Mouse (Mus musculus) adrenal gland, postnatal 25 days (tissue): ENCODE results near the gene Pdzph1. TPM values are rescaled to one million over a fixed set of nuclear protein-coding genes. Genes with fewer than 3 reads are reported as not detected.
A peak's percentile ranks its signal among the peaks of the same experiment; 100 is the strongest.

Source experiments
- DNase-seq: peaks from one replicate; pipeline ENCODE4 v3.0.0; 2021; ENCODE audit warnings: mixed read lengths
- long read RNA-seq: library from polyadenylated mRNA; stranded (forward); transcript quantifications from one replicate; pipeline ENCODE4 v2.0.0, GENCODE M21; 2021
- total RNA-seq: library from RNA; stranded (reverse); gene quantifications from 2 replicates; pipeline ENCODE4 v1.2.3, GENCODE M21; 2021

Pdzph1 gene
- total RNA-seq: not detected in 2 replicates
- long read RNA-seq: 0 reads

DNA sequence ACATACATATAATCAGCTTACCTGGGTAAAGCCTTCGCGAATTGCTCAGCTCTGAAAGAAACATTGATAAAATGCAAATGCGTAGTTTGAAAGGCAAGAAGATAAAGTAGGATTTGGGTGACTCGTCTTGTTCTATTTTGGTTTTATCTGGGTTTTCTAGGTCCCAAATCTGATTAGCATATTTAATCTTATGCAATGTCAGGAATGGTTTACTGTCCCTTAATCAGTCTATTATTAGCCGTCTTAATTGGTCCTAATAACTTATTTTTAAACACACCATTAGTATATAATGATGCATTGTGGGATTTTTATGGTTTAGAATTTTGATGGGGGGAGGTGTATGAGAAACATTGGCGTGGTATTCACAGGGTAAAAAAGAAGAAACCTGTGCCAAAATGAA is at the start of gene Pdzph1:
Gene Pdzph1 (minus strand): TSS at position 101 of the 400 bp plus-strand sequence.
- no peak for DNase-seq

- DNase-seq: no peak
Observed at GRCm38 (mm10) chr17:59039754-59040153, 48.6 kb upstream of the Pdzph1 start.

DNA sequence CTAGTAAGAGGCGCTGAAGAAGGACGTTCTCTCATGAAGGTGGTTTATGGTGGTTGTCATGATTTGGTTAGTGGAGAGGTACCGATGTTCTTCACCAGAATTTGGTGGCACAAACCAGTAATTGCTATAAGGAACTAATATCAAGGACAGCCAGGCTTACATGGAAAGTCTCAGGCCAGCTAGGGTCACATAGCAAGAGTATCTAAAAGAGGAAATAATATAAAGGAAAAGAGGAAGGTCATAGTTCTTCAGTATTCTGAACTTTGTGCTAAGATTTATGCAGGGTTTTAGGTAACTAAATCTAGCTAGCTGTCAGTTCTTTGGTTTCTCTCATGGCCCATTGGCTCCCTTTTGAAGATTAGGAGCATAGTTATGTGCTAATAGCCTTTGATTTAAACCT is 42.3 kb upstream of the Pdzph1 start:
- DNase-seq: no peak

GRCm38 (mm10) chr17:59026336-59026735 is 35.2 kb upstream of the Pdzph1 start:
- no peak for DNase-seq

GRCm38 (mm10) chr17:59024502-59024901 is 33.3 kb upstream of the Pdzph1 start:
- no peak for DNase-seq

DNA sequence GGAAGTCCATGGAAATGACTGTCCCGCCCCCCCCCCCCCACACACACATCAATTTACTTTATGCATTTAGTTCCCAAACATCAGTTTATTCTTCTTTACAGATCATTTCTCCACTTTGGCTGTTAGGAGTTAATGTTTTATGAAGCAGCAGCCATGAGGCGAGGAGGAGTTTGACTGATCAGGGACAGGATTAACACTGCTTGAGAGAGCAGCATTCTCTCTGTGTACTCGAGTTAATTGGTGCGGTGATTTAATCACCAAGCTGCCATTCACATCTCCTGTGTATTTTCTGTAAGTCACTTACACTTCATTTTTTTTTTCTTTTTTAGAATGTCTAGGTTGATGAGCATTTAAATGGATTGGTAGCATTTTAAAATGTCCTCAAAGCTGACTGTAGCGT is 32.8 kb upstream of the Pdzph1 start:
- no peak for DNase-seq

DNA sequence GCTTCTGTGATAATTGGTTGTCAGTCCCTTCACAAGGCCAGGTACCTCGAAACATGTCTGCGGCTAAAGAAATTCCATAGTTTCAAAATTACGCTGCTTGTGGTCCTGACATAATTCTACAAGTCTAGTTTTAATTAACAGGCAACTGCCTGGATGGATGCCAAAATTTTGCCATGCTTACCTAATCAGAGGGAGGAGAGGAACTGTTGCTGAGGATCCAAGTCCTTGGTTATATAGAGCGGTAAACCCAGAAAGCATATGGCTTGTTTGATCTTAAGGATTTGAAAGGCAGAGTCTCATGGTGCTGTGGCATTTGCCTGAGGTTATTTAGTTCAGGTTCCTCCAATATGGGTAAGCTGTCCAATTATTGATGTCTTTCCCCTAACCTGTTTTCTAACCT is 27.5 kb upstream of the Pdzph1 start:
- DNase-seq: no peak

DNA sequence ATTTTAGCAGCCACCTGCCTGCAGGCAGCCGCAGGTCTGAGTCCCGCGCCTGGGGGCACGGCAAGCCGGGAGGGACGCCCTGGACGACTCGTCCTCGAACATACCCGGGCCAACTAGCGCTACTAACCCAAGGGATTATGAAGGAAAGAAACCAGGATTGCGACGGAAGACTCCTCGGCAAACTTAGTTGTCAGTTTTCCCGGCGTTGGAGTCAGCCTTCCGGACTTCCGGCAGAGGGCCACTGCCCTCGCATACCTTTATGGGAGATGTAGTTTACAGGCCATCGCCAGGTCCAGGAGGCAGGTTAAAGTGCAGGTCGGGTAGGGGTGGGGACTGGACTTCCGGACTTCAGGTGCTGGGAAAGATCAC is 21.9 kb upstream of the Pdzph1 start, which contains the start of gene Nudt12:
Gene Nudt12 (minus strand): TSS at position 282 of the 369 bp plus-strand sequence.
- peak; percentile 64 for DNase-seq

DNA sequence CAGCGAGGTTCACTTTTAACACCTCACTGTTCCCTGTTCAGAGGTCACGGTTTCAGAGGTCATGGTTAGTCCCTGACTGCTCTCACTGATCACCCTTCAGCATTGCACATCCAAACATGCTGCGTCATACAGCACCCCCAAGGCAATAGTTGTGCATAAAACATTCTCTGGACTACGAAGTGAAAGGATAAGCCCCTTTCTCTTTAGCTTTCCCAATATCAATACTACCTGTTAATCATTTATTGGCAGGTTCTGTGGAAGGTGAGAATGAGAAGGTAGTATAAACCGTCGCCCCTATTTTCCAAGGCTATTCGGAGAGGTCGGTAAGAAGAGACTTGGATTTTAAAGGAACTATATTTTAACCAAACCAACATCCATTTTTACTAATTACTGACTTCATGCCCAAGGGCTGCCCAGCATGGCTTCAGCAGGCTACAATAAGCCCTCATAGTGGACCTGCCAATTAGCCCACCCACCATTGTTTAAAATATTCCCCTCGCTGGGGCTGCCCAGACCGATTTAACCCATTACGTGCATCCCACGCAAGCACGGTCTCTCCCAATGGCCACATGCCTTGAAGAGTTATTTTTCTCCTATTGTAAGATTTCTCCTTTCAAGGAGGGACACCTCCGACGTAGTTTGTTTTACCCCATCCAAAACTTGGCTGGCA is 21.4 kb upstream of the Pdzph1 start:
- peak; percentile 19 for DNase-seq

GRCm38 (mm10) chr17:59011546-59012307 is 20.6 kb upstream of the Pdzph1 start:
- DNase-seq: no peak

GRCm38 (mm10) chr17:58973237-58973636 is 17.9 kb downstream of the Pdzph1 start:
- DNase-seq: no peak

DNA sequence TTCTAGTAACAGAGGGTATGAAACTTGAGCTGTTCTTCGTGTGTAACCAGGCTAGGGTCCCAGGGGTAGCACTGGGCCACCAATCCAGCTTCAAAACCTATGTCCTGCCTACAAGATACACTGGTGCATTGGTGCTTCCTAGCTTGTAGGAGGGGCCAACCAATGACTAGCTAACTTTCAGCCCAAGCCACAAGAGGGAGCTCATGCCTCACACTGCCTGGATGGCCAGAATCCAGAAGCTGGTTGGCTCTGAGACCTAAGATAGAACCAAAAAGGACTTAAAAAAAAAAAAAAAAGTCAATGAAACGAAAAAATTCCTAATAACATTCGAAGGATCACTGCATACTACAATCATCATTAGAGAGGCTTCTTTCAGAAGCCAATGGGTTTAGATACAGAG is 31.3 kb downstream of the Pdzph1 start:
- peak; percentile 66 for DNase-seq

DNA sequence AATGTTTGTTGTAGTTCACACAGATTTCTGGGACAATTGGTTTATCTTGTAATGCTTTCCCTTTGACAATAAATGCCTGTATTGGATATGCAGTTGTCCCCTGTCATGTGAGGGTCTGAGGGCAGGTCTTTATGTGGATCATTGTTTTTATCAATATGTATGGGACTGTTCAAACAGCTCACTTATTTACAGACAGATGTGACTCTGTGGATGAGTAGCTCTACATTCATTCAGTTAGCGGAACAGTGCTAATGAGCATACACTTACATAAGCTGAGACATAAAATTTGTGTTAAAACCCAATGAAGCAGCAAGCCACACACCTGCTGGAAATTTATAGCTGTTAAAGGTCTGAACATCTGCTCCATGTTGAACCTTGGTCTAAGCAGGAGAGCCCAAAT is 34.1 kb downstream of the Pdzph1 start:
- no peak for DNase-seq

DNA sequence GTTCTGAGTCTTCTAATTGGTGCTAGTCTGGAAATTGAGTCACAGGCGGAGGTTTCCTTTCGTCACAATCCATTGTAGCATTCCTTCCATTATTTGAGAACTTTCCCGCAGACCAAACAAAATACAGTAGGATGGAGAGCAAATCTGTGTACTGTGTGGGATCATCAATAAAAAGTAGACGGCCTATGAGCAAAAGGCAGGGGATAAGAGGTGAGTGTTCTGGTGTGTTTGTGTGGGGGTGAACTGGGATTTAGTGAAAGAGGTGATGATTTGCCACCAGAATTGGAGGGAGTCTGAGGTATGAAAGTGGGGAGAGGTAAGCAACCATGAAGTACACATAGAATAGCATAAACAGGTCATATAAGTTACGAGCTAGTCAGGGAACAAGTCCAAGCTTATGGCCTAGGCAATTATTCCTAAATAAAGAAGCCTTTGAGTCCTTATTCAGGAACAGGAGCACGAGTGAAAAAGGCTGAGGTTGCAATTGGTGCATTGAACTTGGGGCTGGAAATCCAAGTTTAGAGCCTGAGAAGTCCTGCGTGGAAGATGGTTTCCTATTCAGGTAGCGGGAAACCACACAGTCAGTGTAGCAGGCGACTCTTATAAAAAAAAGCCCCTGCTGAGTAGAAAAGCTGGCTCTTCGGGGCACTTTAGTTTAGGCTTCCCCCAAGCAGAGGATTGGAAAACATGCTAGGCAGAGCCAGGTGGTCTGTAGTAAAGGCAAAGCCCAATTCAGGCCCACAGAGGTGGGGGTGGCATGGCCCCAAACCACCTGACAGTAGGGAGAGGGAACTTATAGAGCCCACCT is 48.0 kb downstream of the Pdzph1 start:
- DNase-seq: no peak

GRCm38 (mm10) chr17:58938598-58938997 is 52.6 kb downstream of the Pdzph1 start:
- no peak for DNase-seq

- DNase-seq: no peak
Observed at GRCm38 (mm10) chr17:58937533-58937932, 53.6 kb downstream of the Pdzph1 start.

DNA sequence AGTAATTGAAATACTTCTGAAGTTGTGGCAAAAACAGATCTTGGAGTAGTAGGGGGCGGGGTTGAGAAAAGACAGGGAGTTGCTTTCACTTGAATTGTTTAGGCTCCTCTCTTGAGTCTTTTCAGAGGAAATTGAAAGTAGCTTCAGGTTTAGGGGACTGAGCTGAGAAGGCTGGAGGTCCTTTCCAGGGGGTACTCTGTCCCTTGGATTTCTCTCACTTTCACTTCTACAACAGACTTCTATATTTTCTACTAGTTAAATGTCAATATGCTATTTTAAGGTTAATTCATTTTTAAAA is 58.2 kb downstream of the Pdzph1 start:
- no peak for DNase-seq

DNA sequence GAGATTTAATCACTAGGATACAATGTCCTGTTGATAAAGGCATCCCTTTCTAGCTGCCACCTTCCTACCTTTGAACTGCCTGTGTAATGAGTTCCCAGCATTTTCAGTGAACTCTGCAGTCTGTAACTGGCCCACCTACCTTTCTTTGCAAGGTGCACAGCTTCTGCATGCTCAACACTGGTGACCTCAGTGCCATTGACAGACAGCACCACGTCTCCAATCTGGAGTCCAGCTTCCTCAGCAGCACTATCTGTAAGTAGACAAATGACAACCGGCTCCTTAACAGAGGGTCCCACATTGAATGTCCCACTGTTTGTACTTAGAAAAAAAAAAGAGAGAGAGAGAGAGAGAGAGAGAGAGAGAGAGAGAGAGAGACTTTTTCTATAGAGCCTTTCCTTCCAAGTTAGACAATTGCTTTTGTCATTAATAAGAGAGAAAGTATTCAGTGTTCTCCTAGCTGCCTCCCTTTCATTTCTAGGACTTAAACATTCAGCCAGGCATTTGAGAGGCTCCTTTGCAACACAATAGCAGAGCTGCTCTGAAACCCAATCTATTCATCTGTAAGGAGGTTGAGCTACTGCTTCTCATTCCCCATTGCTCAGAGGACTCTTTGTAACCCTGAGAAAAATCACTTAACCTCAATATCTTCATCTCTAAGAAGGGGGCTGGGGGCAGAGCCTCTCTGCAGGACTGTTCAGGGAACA is 58.7 kb downstream of the Pdzph1 start:
- no peak for DNase-seq

DNA sequence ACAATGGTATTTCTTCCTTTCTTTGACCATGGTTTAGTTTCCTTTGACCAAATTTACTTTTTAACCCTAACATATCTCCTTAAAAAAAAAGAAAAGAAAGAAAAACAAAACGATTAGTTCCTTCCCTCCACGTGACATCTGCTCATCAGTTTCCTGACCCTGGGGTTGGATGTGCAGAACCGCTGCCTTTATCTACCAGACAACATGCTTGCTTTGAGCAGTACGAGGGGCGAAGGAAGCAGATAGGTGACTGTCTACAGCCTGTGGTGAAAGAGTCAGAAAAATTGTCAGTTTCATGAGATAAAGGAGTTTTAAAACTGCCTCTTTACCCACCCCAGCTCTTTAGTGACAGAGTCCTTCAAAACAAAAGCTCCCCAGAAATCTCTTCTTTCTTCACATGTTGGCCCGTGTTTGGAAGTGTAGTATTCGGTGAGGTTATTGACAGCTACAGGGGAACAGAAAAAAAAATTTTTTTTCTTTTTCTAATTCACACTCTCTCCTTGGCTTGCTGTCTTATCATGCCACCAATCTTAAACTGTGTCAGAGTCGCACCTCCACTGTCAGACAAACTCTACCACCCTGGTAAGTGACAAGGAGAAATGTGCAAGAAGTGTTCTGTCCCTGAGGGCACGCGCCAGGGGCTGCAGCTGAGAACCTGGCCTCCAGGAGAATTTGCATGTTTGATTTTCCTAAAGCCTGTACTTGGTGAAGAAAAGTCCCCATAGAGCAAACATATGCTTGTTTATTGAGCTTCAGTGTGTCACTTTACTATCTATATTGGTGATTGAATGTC is 66.2 kb downstream of the Pdzph1 start:
- DNase-seq: no peak

DNA sequence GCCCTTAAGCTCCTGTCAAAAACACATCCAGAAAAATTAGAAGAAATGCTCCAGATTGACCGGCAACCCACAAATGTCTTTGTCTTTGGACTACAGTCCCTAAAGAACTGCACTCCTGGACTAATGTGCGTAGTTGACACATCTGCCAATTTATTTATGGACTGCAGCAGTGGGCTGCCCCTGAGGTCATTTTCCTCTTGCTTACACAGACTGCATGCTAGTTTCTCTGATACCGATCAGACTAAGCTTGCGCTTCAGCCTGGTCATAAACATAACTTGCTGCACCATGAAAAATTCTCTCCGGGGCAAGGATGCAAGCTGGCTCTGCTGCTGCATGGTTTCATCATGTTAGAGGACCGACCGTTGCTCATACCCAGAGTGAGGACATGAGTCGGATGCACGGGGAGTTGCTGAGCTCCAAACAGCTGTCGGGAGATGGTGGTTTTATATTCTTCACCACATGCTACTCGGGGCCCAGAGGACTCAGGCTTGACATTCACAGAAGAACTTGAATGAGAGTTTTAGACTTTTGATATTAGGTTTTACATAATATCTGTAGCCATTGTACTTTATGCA is 67.2 kb downstream of the Pdzph1 start:
- no peak for DNase-seq

DNA sequence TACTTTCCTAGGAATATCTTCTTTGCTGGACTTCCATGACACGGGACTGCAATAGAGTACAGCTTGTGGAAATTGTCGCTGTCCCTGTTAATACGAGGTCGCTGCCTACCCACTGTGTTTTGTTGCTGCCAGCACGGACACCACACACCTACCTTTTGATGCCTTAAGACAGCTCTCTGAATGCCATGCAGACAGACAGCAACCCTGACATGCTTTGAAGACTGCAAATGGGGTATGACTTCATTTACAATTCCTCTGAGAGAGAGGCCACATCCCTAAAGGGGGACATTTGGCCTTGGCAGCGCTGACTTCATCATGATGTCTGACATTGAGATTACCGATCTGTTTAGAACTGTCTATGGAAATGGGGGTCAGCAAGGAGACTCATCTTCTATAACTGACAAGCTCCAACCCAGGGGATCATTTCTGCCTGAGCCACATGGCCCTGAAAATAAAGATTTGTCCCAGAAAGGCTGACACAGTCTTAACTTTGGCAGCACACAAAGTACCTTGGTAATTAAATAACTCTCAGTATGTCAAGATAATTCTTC is 67.8 kb downstream of the Pdzph1 start:
- peak; percentile 40 for DNase-seq
